Mouse (Mus musculus) spleen, adult 2 months (tissue): ENCODE measurements around the gene Gm27029. TPM values are rescaled to one million over a fixed set of nuclear protein-coding genes. Genes with fewer than 3 reads are reported as not detected.

ENCODE experiments used
- DNase-seq, 2 experiments: peaks; one replicate each; pipeline versions ENCODE4 v3.0.0 to v3.0.0-alpha.2; 2012 to 2021; ENCODE audit warnings: low spot score in 2 of 2, low read depth in 1 of 2
- H3K27ac ChIP-seq: fragments of 200-500 bp; 2 replicates; pipeline ENCODE4 v1.5.1; 2012; ENCODE audit warnings: low read length, inconsistent platforms; ENCODE audit not compliant: insufficient read depth
- H3K27me3 ChIP-seq: fragments of 200-500 bp; 2 replicates; pipeline ENCODE4 v1.6.1; 2012; ENCODE audit warnings: mild to moderate bottlenecking, moderate library complexity, low read length, inconsistent platforms; ENCODE audit not compliant: control insufficient read depth, insufficient read depth
- H3K36me3 ChIP-seq: fragments of 200-500 bp; 2 replicates; pipeline ENCODE4 v1.6.1; 2012; ENCODE audit warnings: mild to moderate bottlenecking, low read length, inconsistent platforms; ENCODE audit not compliant: control insufficient read depth, insufficient read depth
- H3K4me1 ChIP-seq: fragments of 200-500 bp; 2 replicates; pipeline ENCODE4 v1.6.1; 2011; ENCODE audit warnings: inconsistent platforms; ENCODE audit not compliant: control insufficient read depth, insufficient read depth, insufficient read length
- H3K4me3 ChIP-seq: fragments of 200-500 bp; 2 replicates; pipeline ENCODE4 v1.5.1; 2011; ENCODE audit warnings: mild to moderate bottlenecking, inconsistent platforms; ENCODE audit not compliant: insufficient read depth, insufficient read length; ENCODE audit errors: extremely low read depth
- CTCF ChIP-seq: fragments of 200-500 bp; IDR thresholded peaks from 2 replicates; pipeline ENCODE4 v1.5.1; 2011; ENCODE audit warnings: mild to moderate bottlenecking, inconsistent platforms; ENCODE audit not compliant: insufficient read depth, insufficient read length, insufficient replicate concordance; ENCODE audit errors: extremely low read depth
- POLR2A ChIP-seq: fragments of 200-500 bp; IDR thresholded peaks from 2 replicates; pipeline ENCODE4 v1.6.1; 2011; ENCODE audit warnings: low read depth, low read length, inconsistent platforms
- WGBS: fragments of 180-500 bp; shearing (Covaris S2); methylation state at CpG from one replicate; pipeline ENCODE4 v1.1.7; 2018; 5-methylcytosine and 5-hydroxymethylcytosine counted together
- polyA plus RNA-seq: library from polyadenylated mRNA; depleted of rRNA; stranded (reverse); fragments of >200 nt; gene quantifications from 2 replicates; pipeline ENCODE4 v1.2.3, GENCODE M21; 2012; rRNA removed

Gm27029 gene
- polyA plus RNA-seq, 1 experiment: 0.29 TPM

GRCm38 (mm10) chr11:101359776-101360175 lies 64.8 kb downstream of the Gm27029 start:
- no peak overlapping the region for H3K27ac ChIP-seq
- TF ChIP-seq CTCF (no peak), POLR2A (no peak)
- no peaks in the 10 kb centered on the region for H3K27me3 ChIP-seq
- no peak overlapping the region for H3K4me3 ChIP-seq
- H3K36me3 ChIP-seq: no peaks in the 10 kb centered on the region
- H3K4me1 ChIP-seq: no peaks in the 10 kb centered on the region
- WGBS: 82% methylated on average over 9 of the region's 9 CpGs
- no peak for DNase-seq

GRCm38 (mm10) chr11:101357505-101358182 lies 67.0 kb downstream of the Gm27029 start:
- 30% methylated on average over 3 of the region's 3 CpGs for WGBS
- TF ChIP-seq CTCF: no peak
- no peak for TF ChIP-seq POLR2A
- H3K4me1 ChIP-seq: no peaks in the 10 kb centered on the region
- DNase-seq: peak in 1 of 2 experiments; percentile 9
- no peak overlapping the region for H3K27ac ChIP-seq
- H3K36me3 ChIP-seq: no peaks in the 10 kb centered on the region
- H3K4me3 ChIP-seq: no peak overlapping the region
- no peaks in the 10 kb centered on the region for H3K27me3 ChIP-seq

Other genes with a start within 250 kb of the Gm27029 start
- gene Ccr10, start 249.4 kb downstream of the Gm27029 start, polyA plus RNA-seq: 1.6 and 1.9 TPM in 2 replicates
- gene Ezh1, start 198.3 kb downstream of the Gm27029 start, polyA plus RNA-seq: 28.3 and 30.9 TPM in 2 replicates
- 47.6 and 59.7 TPM in 2 replicates for gene Ramp2, start 178.8 kb downstream of the Gm27029 start, polyA plus RNA-seq
- gene Vps25, start 171.1 kb downstream of the Gm27029 start, polyA plus RNA-seq: 56.3 and 62.2 TPM in 2 replicates
- gene Wnk4, start 164.2 kb downstream of the Gm27029 start, polyA plus RNA-seq: 1.9 and 2.2 TPM in 2 replicates
- 0.06 and 0.19 TPM in 2 replicates for gene Cntd1, start 145.8 kb downstream of the Gm27029 start, polyA plus RNA-seq
- gene Coa3, start 145.7 kb downstream of the Gm27029 start, polyA plus RNA-seq: 148 TPM in 2 replicates
- 64.0 and 98.6 TPM in 2 replicates for gene Becn1, start 122.5 kb downstream of the Gm27029 start, polyA plus RNA-seq
- gene Psme3, start 108.6 kb downstream of the Gm27029 start, polyA plus RNA-seq: 58.1 and 73.8 TPM in 2 replicates
- gene Aoc2, start 99.7 kb downstream of the Gm27029 start, polyA plus RNA-seq: 9.1 and 10.6 TPM in 2 replicates
- 2.2 and 2.3 TPM in 2 replicates for gene Aoc3, start 94.2 kb downstream of the Gm27029 start, polyA plus RNA-seq
- gene G6pc, start 57.2 kb downstream of the Gm27029 start, polyA plus RNA-seq: 0.07 TPM in 1 of 2 replicates, not detected in the other
- 17.3 and 18.3 TPM in 2 replicates for gene Aarsd1, start 7.2 kb downstream of the Gm27029 start, polyA plus RNA-seq
- gene Rundc1, start 289 bp upstream of the Gm27029 start, polyA plus RNA-seq: 14.2 and 18.3 TPM in 2 replicates
- 1.1 TPM in 2 replicates for gene Ptges3l, start 537 bp upstream of the Gm27029 start, polyA plus RNA-seq
- gene Rpl27, start 17.5 kb upstream of the Gm27029 start, polyA plus RNA-seq: 430 and 509 TPM in 2 replicates
- gene Ifi35, start 23.6 kb upstream of the Gm27029 start, polyA plus RNA-seq: 44.3 and 53.1 TPM in 2 replicates
- gene Rnd2, start 40.2 kb upstream of the Gm27029 start, polyA plus RNA-seq: 2.4 and 3.2 TPM in 2 replicates
- gene Vat1, start 41.4 kb upstream of the Gm27029 start, polyA plus RNA-seq: 56.9 and 59.6 TPM in 2 replicates
- gene Brca1, start 127.2 kb upstream of the Gm27029 start, polyA plus RNA-seq: 1.2 and 1.5 TPM in 2 replicates
- gene Nbr1, start 127.4 kb upstream of the Gm27029 start, polyA plus RNA-seq: 66.6 and 68.8 TPM in 2 replicates
- gene Tmem106a, start 157.4 kb upstream of the Gm27029 start, polyA plus RNA-seq: 28.1 and 33.1 TPM in 2 replicates
- not detected in 2 replicates for gene Gm11634, start 174.5 kb upstream of the Gm27029 start, polyA plus RNA-seq
- 17.6 and 18.8 TPM in 2 replicates for gene Rdm1, start 202.4 kb upstream of the Gm27029 start, polyA plus RNA-seq
- gene Arl4d, start 240.7 kb upstream of the Gm27029 start, polyA plus RNA-seq: 9.1 and 11.5 TPM in 2 replicates